Mouse (Mus musculus): ENCODE results near the gene Tanc2. TPM values are rescaled to one million over a fixed set of nuclear protein-coding genes. Genes with fewer than 3 reads are reported as not detected.

Tanc2 gene
- total and polyA plus RNA-seq, 3 experiments = 0.04 to 0.18 TPM; not detected in 1

GRCm38 (mm10) chr11:105964691-105965090 lies 374.9 kb downstream of the Tanc2 start:
- peaks cover 0 to 8% of the 10 kb centered on the region in 2 experiments; a peak in 2 of 4 replicates for H3K4me1 ChIP-seq (ENCODE audit: control insufficient read depth in 1 of 2, insufficient read depth in 2 of 2, low read length in 2 of 2)
- no peaks in the 10 kb centered on the region for H3K27me3 ChIP-seq (ENCODE audit: control insufficient read depth in 1 of 2, insufficient read depth in 2 of 2, low read length in 2 of 2)
- peak; percentile 68 for DNase-seq (ENCODE audit: low read depth, low spot score)
- no peak overlapping the region for H3K4me3 ChIP-seq (ENCODE audit: control insufficient read depth in 1 of 2, insufficient read depth in 1 of 2, low read depth in 2 of 2, low read length in 2 of 2)
- H3K9me3 ChIP-seq (replicated peaks; ENCODE audit: insufficient read depth, low read length) = no peaks in the 10 kb centered on the region
- H3K79me2 ChIP-seq (ENCODE audit: control insufficient read depth, insufficient read depth, low read length, poor library complexity) = no peaks in the 10 kb centered on the region
- TF ChIP-seq MXI1 (IDR thresholded peaks at IDR 0.05; ENCODE audit: low read depth, low read length) (no peak), SMC3 (IDR thresholded peaks at IDR 0.05; ENCODE audit: low read depth, low read length) (peak; percentile 57), ZNF384 (IDR thresholded peaks at IDR 0.05; ENCODE audit: low read depth, low read length) (peak; percentile 86), RAD21 (IDR thresholded peaks at IDR 0.05; ENCODE audit: low read depth, low read length) (peak; percentile 61), CHD1 (IDR thresholded peaks at IDR 0.05; ENCODE audit: low read depth, low read length) (no peak), CTCF (IDR thresholded peaks at IDR 0.05 in 2 of 3, conservative IDR thresholded peaks at IDR 0.05 in 1 of 3; ENCODE audit: control insufficient read depth in 1 of 3, insufficient read depth in 1 of 3, low read depth in 2 of 3, low read length in 3 of 3, poor library complexity in 1 of 3, severe bottlenecking in 1 of 3) (peak in 2 of 3 experiments; percentile 61 to 74), USF1 (IDR thresholded peaks at IDR 0.05; ENCODE audit: low read depth, low read length) (no peak), ZC3H11A (IDR thresholded peaks at IDR 0.05; ENCODE audit: low read depth, low read length) (peak; percentile 33; the same call in 1 of the 2 replicates)
- H3K9ac ChIP-seq (ENCODE audit: control insufficient read depth, low read depth, low read length, poor library complexity, severe bottlenecking) = no peak overlapping the region
- H3K36me3 ChIP-seq (ENCODE audit: control insufficient read depth in 1 of 2, insufficient read depth in 2 of 2, low read length in 2 of 2) = 0 out of 4 replicates have a peak, but pooled peaks cover 0 to 1% of the 10 kb centered on the region in 2 experiments
- no peak overlapping the region for H3K27ac ChIP-seq (ENCODE audit: control insufficient read depth, low read depth, low read length)

GRCm38 (mm10) chr11:105966288-105966687 lies 376.5 kb downstream of the Tanc2 start:
- Histone ChIP-seq H3K4me1 (ENCODE audit: control insufficient read depth in 1 of 2, insufficient read depth in 2 of 2, low read length in 2 of 2) (peaks cover 0 to 4% of the 10 kb centered on the region in 2 experiments; a peak in 1 of 4 replicates), H3K4me3 (ENCODE audit: control insufficient read depth in 1 of 2, insufficient read depth in 1 of 2, low read depth in 2 of 2, low read length in 2 of 2) (no peak overlapping the region), H3K27ac (ENCODE audit: control insufficient read depth, low read depth, low read length) (no peak overlapping the region), H3K36me3 (ENCODE audit: control insufficient read depth in 1 of 2, insufficient read depth in 2 of 2, low read length in 2 of 2) (no peaks in the 10 kb centered on the region), H3K9ac (ENCODE audit: control insufficient read depth, low read depth, low read length, poor library complexity, severe bottlenecking) (no peak overlapping the region), H3K79me2 (ENCODE audit: control insufficient read depth, insufficient read depth, low read length, poor library complexity) (no peaks in the 10 kb centered on the region), H3K9me3 (replicated peaks; ENCODE audit: insufficient read depth, low read length) (no peaks in the 10 kb centered on the region), H3K27me3 (ENCODE audit: control insufficient read depth in 1 of 2, insufficient read depth in 2 of 2, low read length in 2 of 2) (no peaks in the 10 kb centered on the region)
- no peak for DNase-seq (ENCODE audit: low read depth, low spot score)
- no peak for TF ChIP-seq POLR2AphosphoS2 (IDR thresholded peaks at IDR 0.05; ENCODE audit: low read length)
- TF ChIP-seq ZKSCAN1 (IDR thresholded peaks at IDR 0.05; ENCODE audit: low read depth, low read length) = no peak
- TF ChIP-seq UBTF (IDR thresholded peaks at IDR 0.05; ENCODE audit: borderline replicate concordance, insufficient read depth, low read depth, low read length) = no peak
- no peak for TF ChIP-seq SIN3A (IDR thresholded peaks at IDR 0.05; ENCODE audit: low read length)
- TF ChIP-seq ZC3H11A (IDR thresholded peaks at IDR 0.05; ENCODE audit: low read depth, low read length) = no peak
- no peak for TF ChIP-seq ETS1 (IDR thresholded peaks at IDR 0.05; ENCODE audit: low read depth, low read length)
- TF ChIP-seq MAX (IDR thresholded peaks at IDR 0.05; ENCODE audit: low read length) = no peak
- TF ChIP-seq MAFK (IDR thresholded peaks at IDR 0.05; ENCODE audit: borderline replicate concordance, low read depth, low read length) = no peak
- TF ChIP-seq POLR2AphosphoS5 (IDR thresholded peaks at IDR 0.05; ENCODE audit: borderline replicate concordance, low read depth, low read length) = no peak
- no peak for TF ChIP-seq USF1 (IDR thresholded peaks at IDR 0.05; ENCODE audit: low read depth, low read length)
- no peak for TF ChIP-seq USF2 (IDR thresholded peaks at IDR 0.05; ENCODE audit: borderline replicate concordance in 1 of 2, insufficient read depth in 1 of 2, low read depth in 1 of 2, low read length in 2 of 2)
- no peak for TF ChIP-seq MEF2A (IDR thresholded peaks at IDR 0.05; ENCODE audit: extremely low read depth, insufficient replicate concordance, low read depth, low read length, poor library complexity, severe bottlenecking)
- TF ChIP-seq MXI1 (IDR thresholded peaks at IDR 0.05; ENCODE audit: low read depth, low read length) = no peak
- TF ChIP-seq CHD2 (IDR thresholded peaks at IDR 0.05; ENCODE audit: low read length) = no peak
- TF ChIP-seq NELFE (IDR thresholded peaks at IDR 0.05; ENCODE audit: low read depth, low read length) = no peak
- TF ChIP-seq RCOR1 (IDR thresholded peaks at IDR 0.05; ENCODE audit: low read depth, low read length) = no peak
- no peak for TF ChIP-seq BHLHE40 (IDR thresholded peaks at IDR 0.05; ENCODE audit: borderline replicate concordance, low read depth, low read length)
- no peak for TF ChIP-seq NRF1 (IDR thresholded peaks at IDR 0.05; ENCODE audit: insufficient read depth, low read depth, low read length, poor library complexity, severe bottlenecking)

Measured in MEL (cell line).